Mouse (Mus musculus): ENCODE results near the gene Pald1. TPM values are rescaled to one million over a fixed set of nuclear protein-coding genes. Genes with fewer than 3 reads are reported as not detected.

Gene Pald1
- total RNA-seq, 2 experiments from 2014 or later: 21.0 to 22.8 TPM

GRCm38 (mm10) chr10:61334545-61334944, 48.8 kb downstream of the Pald1 start:
- DNase-seq: no peak

GRCm38 (mm10) chr10:61331046-61331445, 52.3 kb downstream of the Pald1 start:
- DNase-seq: no peak

- DNase-seq: no peak
These were observed 54.4 kb downstream of the Pald1 start for GRCm38 (mm10) chr10:61328927-61329326.

- DNase-seq: no peak
These were observed 55.8 kb downstream of the Pald1 start for GRCm38 (mm10) chr10:61327545-61327944.

GRCm38 (mm10) chr10:61325782-61326328, 57.5 kb downstream of the Pald1 start:
- no peak for DNase-seq

- DNase-seq: no peak
These were observed 58.6 kb downstream of the Pald1 start for GRCm38 (mm10) chr10:61324717-61325116.

- no peak for DNase-seq
These were observed 64.8 kb downstream of the Pald1 start for GRCm38 (mm10) chr10:61318527-61318926.

- no peak for DNase-seq
These were observed 67.9 kb downstream of the Pald1 start for GRCm38 (mm10) chr10:61315324-61315880.

- DNase-seq: no peak
These were observed 69.6 kb downstream of the Pald1 start for GRCm38 (mm10) chr10:61313750-61314149.

- no peak for DNase-seq
These were observed 70.6 kb downstream of the Pald1 start for GRCm38 (mm10) chr10:61312754-61313153.

GRCm38 (mm10) chr10:61312159-61312558, 71.2 kb downstream of the Pald1 start:
- DNase-seq: no peak

- DNase-seq: peak in 1 of 2 experiments; percentile 8
These were observed 74.5 kb downstream of the Pald1 start for GRCm38 (mm10) chr10:61308706-61309320.

GRCm38 (mm10) chr10:61305928-61306590, 77.3 kb downstream of the Pald1 start:
- DNase-seq: no peak

GRCm38 (mm10) chr10:61304046-61304445, 79.3 kb downstream of the Pald1 start:
- DNase-seq: no peak

- no peak for DNase-seq
These were observed 82.3 kb downstream of the Pald1 start for GRCm38 (mm10) chr10:61300996-61301395.

GRCm38 (mm10) chr10:61297477-61297876, 85.9 kb downstream of the Pald1 start, which contains the start of gene Prf1:
Gene Prf1 (plus strand): TSS chr10:61297833.
- DNase-seq: no peak

- DNase-seq: no peak
These were observed 86.5 kb downstream of the Pald1 start for GRCm38 (mm10) chr10:61296713-61297445.

GRCm38 (mm10) chr10:61294242-61294641, 89.1 kb downstream of the Pald1 start:
- DNase-seq: no peak

- DNase-seq: no peak
These were observed 92.9 kb downstream of the Pald1 start for GRCm38 (mm10) chr10:61290479-61290878.

- no peak for DNase-seq
These were observed 93.3 kb downstream of the Pald1 start for GRCm38 (mm10) chr10:61290016-61290415.

- peak; percentile 20 to 31 for DNase-seq
These were observed 97.1 kb downstream of the Pald1 start for GRCm38 (mm10) chr10:61286246-61286645.

- DNase-seq: peak; percentile 25 to 42
These were observed 98.1 kb downstream of the Pald1 start for GRCm38 (mm10) chr10:61285271-61285670.
